Mouse (Mus musculus) stomach, embryonic 14.5 days (tissue): ENCODE results near the gene Ogfod2. TPM values are rescaled to one million over a fixed set of nuclear protein-coding genes. Genes with fewer than 3 reads are reported as not detected.

Experiments
- ATAC-seq: fragments of 200-750 bp; cut with Nextera tagmentation; 2 replicates; pipeline ENCODE4 v1.8.0; 2017; ENCODE audit warnings: low read depth, moderate TSS enrichment; ENCODE audit not compliant: insufficient number of reproducible peaks, insufficient read depth, low FRiP score
- H3K27ac ChIP-seq: fragments of 300-500 bp; sonication (generic); 2 replicates; pipeline ENCODE4 v1.5.1; 2014; ENCODE audit warnings: mild to moderate bottlenecking, low read length, moderate library complexity, mixed read lengths
- H3K27me3 ChIP-seq: fragments of 300-500 bp; sonication (generic); 2 replicates; pipeline ENCODE4 v1.6.1; 2014; ENCODE audit warnings: low read length, control low read depth, mixed read lengths; ENCODE audit not compliant: control insufficient read depth, insufficient read depth
- H3K36me3 ChIP-seq: fragments of 300-500 bp; sonication (generic); 2 replicates; pipeline ENCODE4 v1.6.1; 2014; ENCODE audit warnings: mild to moderate bottlenecking, control low read depth, low read length, moderate library complexity, mixed read lengths; ENCODE audit not compliant: control insufficient read depth, insufficient read depth
- H3K4me1 ChIP-seq: fragments of 300-500 bp; sonication (generic); 2 replicates; pipeline ENCODE4 v1.6.1; 2014; ENCODE audit warnings: low read length, control low read depth, mixed read lengths; ENCODE audit not compliant: control insufficient read depth, insufficient read depth
- H3K4me2 ChIP-seq: fragments of 300-500 bp; sonication (generic); replicated peaks from 2 replicates; pipeline ENCODE4 v1.6.1; 2014; ENCODE audit warnings: low read depth, low read length, control low read depth
- H3K4me3 ChIP-seq: fragments of 300-500 bp; sonication (generic); 2 replicates; pipeline ENCODE4 v1.5.1; 2014; ENCODE audit warnings: low read depth, low read length, control low read depth
- H3K9ac ChIP-seq: fragments of 300-500 bp; sonication (generic); replicated peaks from 2 replicates; pipeline ENCODE4 v1.6.1; 2014; ENCODE audit warnings: low read depth, mild to moderate bottlenecking, control low read depth, low read length, moderate library complexity, mixed read lengths
- H3K9me3 ChIP-seq: fragments of 300-500 bp; sonication (generic); 2 replicates; pipeline ENCODE4 v1.6.1; 2016; ENCODE audit warnings: low read depth, low read length, control low read depth; ENCODE audit not compliant: control insufficient read depth
- WGBS: fragments of 180-500 bp; shearing (Covaris S2); extraction: QIAGEN DNeasy Blood & Tissue Kit; methylation state at CpG from one replicate; pipeline ENCODE4 v1.1.7; 2014; 5-methylcytosine and 5-hydroxymethylcytosine counted together
- polyA plus RNA-seq: library from polyadenylated mRNA; unstranded; fragments of >200 nt; fragmentation: Nextera tagmentation; extraction: Ambion mirVana; gene quantifications from 2 replicates; pipeline ENCODE4 v1.2.1, GENCODE M21; 2014

Gene Ogfod2
- polyA plus RNA-seq, 1 experiment from 2014 or later = 14.5 TPM

- no peak overlapping the region for H3K4me2 ChIP-seq
- H3K27me3 ChIP-seq = no peaks in the 10 kb centered on the region
- H3K9me3 ChIP-seq = no peaks in the 10 kb centered on the region
- no peak overlapping the region for H3K9ac ChIP-seq
- H3K4me1 ChIP-seq = no peaks in the 10 kb centered on the region
- no peak overlapping the region for H3K27ac ChIP-seq
- 77% methylated on average over 7 of the region's 7 CpGs for WGBS
- H3K4me3 ChIP-seq = no peak overlapping the region
- no peak for ATAC-seq
- no peaks in the 10 kb centered on the region for H3K36me3 ChIP-seq
These were observed 38.8 kb downstream of the Ogfod2 start for GRCm38 (mm10) chr5:124150895-124151294.

GRCm38 (mm10) chr5:124152734-124153133 is 40.6 kb downstream of the Ogfod2 start:
- Histone ChIP-seq H3K36me3 (no peaks in the 10 kb centered on the region), H3K9me3 (no peaks in the 10 kb centered on the region), H3K27ac (no peak overlapping the region), H3K27me3 (no peaks in the 10 kb centered on the region), H3K9ac (no peak overlapping the region), H3K4me3 (no peak overlapping the region), H3K4me2 (no peak overlapping the region), H3K4me1 (no peaks in the 10 kb centered on the region)
- ATAC-seq = no peak
- WGBS = 76% methylated on average over 4 of the region's 4 CpGs

- Histone ChIP-seq H3K27me3 (no peaks in the 10 kb centered on the region), H3K9ac (no peak overlapping the region), H3K9me3 (no peaks in the 10 kb centered on the region), H3K4me3 (no peak overlapping the region), H3K36me3 (no peaks in the 10 kb centered on the region), H3K27ac (no peak overlapping the region), H3K4me2 (no peak overlapping the region), H3K4me1 (peaks cover 9% of the 10 kb centered on the region; the same call in 1 of the 2 replicates)
- no peak for ATAC-seq
- 71% methylated on average over 5 of the region's 5 CpGs for WGBS
These were observed 43.8 kb downstream of the Ogfod2 start for GRCm38 (mm10) chr5:124155943-124156342.

GRCm38 (mm10) chr5:124158305-124158704 is 46.2 kb downstream of the Ogfod2 start:
- 57% methylated on average over 4 of the region's 4 CpGs for WGBS
- no peaks in the 10 kb centered on the region for H3K36me3 ChIP-seq
- H3K9me3 ChIP-seq = no peaks in the 10 kb centered on the region
- ATAC-seq = no peak
- H3K9ac ChIP-seq = no peak overlapping the region
- H3K4me3 ChIP-seq = no peak overlapping the region
- H3K4me2 ChIP-seq = no peak overlapping the region
- no peaks in the 10 kb centered on the region for H3K27me3 ChIP-seq
- no peak overlapping the region for H3K27ac ChIP-seq
- H3K4me1 ChIP-seq = peaks cover 17% of the 10 kb centered on the region; the same call in 1 of the 2 replicates

- Histone ChIP-seq H3K4me2 (no peak overlapping the region), H3K4me3 (no peak overlapping the region), H3K27ac (no peak overlapping the region), H3K9ac (no peak overlapping the region), H3K9me3 (no peaks in the 10 kb centered on the region), H3K4me1 (peaks cover 17% of the 10 kb centered on the region), H3K36me3 (no peaks in the 10 kb centered on the region), H3K27me3 (no peaks in the 10 kb centered on the region)
- 22% methylated on average over 7 of the region's 7 CpGs for WGBS
- ATAC-seq = no peak
These were observed 47.4 kb downstream of the Ogfod2 start for GRCm38 (mm10) chr5:124159453-124159852.

- Histone ChIP-seq H3K9ac (no peak overlapping the region), H3K9me3 (no peaks in the 10 kb centered on the region), H3K27ac (no peak overlapping the region), H3K27me3 (no peaks in the 10 kb centered on the region), H3K4me3 (no peak overlapping the region), H3K4me2 (no peak overlapping the region), H3K4me1 (peaks cover 35% of the 10 kb centered on the region), H3K36me3 (no peaks in the 10 kb centered on the region)
- WGBS = 23% methylated on average over 10 of the region's 10 CpGs
- ATAC-seq = no peak
These were observed 49.7 kb downstream of the Ogfod2 start for GRCm38 (mm10) chr5:124161831-124162230.

GRCm38 (mm10) chr5:124162577-124162976 is 50.5 kb downstream of the Ogfod2 start:
- Histone ChIP-seq H3K9ac (no peak overlapping the region), H3K36me3 (no peaks in the 10 kb centered on the region), H3K9me3 (no peaks in the 10 kb centered on the region), H3K4me3 (no peak overlapping the region), H3K4me2 (no peak overlapping the region), H3K27ac (no peak overlapping the region), H3K4me1 (peaks cover 41% of the 10 kb centered on the region), H3K27me3 (no peaks in the 10 kb centered on the region)
- 50% methylated on average over 5 of the region's 5 CpGs for WGBS
- no peak for ATAC-seq

- no peaks in the 10 kb centered on the region for H3K36me3 ChIP-seq
- no peak overlapping the region for H3K4me3 ChIP-seq
- no peaks in the 10 kb centered on the region for H3K9me3 ChIP-seq
- no peak overlapping the region for H3K9ac ChIP-seq
- ATAC-seq = no peak
- peaks cover 46% of the 10 kb centered on the region for H3K4me1 ChIP-seq
- no peak overlapping the region for H3K4me2 ChIP-seq
- H3K27ac ChIP-seq = no peak overlapping the region
- H3K27me3 ChIP-seq = no peaks in the 10 kb centered on the region
- 88% methylated on average over 11 of the region's 11 CpGs for WGBS
These were observed 51.3 kb downstream of the Ogfod2 start for GRCm38 (mm10) chr5:124163445-124163844.
